In the genomic region with DNA sequence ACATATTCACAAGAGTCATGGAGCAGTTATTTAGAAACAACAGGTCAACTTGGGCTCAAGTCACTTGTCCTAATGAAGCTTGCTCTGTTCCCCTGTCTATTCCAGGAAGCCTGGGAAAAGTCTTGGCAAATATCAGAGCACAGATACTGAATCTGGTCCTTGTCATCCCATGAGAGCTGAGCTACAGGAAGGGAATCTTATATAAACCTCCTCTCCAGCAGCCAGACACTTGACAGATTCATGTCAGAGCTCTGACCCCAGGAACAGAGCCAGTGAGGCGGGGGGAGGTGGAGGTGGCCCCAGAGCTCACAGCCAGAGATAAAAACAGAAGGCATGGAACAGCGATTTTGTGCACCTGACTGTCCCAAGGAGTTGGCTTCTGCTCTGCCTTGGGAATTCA, we compare ENCODE assay signal across 18 mouse cellular contexts. TPM values are rescaled to one million over a fixed set of nuclear protein-coding genes. Genes with fewer than 3 reads are reported as not detected.
DNase-seq lines count a peak whose midpoint lies in the region; ATAC-seq and TF ChIP-seq lines count a peak whose summit lies in the region.
"Had no signal": no experiment of that assay in that cellular context is flagged by ENCODE, and none has a peak within 500 bp of the region (broad histone marks: within the 10 kb centered on the region; RNA-seq: fewer than 3 reads in every experiment).

No protein-coding gene starts in this region.

- whole genome bisulfite sequencing in kidney, adult 2 months, result 47% methylated on average over 2 of the region's 2 CpGs
- 26% methylated on average over 2 of the region's 2 CpGs for WGBS in kidney, embryonic 16.5 days
- WGBS in heart, embryonic 13.5 days, result 24% methylated on average over 2 of the region's 2 CpGs
- WGBS in embryonic facial prominence, embryonic 10.5 days, result 84% methylated on average over 2 of the region's 2 CpGs

- H3K4me1 ChIP-seq in kidney, adult 2 months (ENCODE audit: control insufficient read depth, insufficient read depth, low read length), result peaks cover 7% of the 10 kb centered on the region; the same call in 1 of the 2 replicates
- peaks cover 35% of the 10 kb centered on the region for H3K4me1 ChIP-seq in kidney, embryonic 16.5 days (ENCODE audit: insufficient read depth, low read length)
- peaks cover 44% of the 10 kb centered on the region for H3K4me1 ChIP-seq in heart, embryonic 13.5 days
- H3K4me1 ChIP-seq in embryonic facial prominence, embryonic 10.5 days, result peaks cover 29% of the 10 kb centered on the region
- H3K4me1 ChIP-seq: forebrain, embryonic 15.5 days had no signal

- H3K36me3 ChIP-seq in kidney, adult 2 months (ENCODE audit: control insufficient read depth, insufficient read depth, low read length), result no peaks in the 10 kb centered on the region
- 0 out of 2 replicates have a peak, but pooled peaks cover 2% of the 10 kb centered on the region for H3K36me3 ChIP-seq in kidney, embryonic 16.5 days (ENCODE audit: insufficient read depth, low read length)
- no peaks in the 10 kb centered on the region for H3K36me3 ChIP-seq in heart, embryonic 13.5 days
- peaks cover 48% of the 10 kb centered on the region for H3K36me3 ChIP-seq in embryonic facial prominence, embryonic 10.5 days (replicated peaks)
- H3K36me3 ChIP-seq: forebrain, embryonic 15.5 days; hindbrain, embryonic 13.5 days; liver, embryonic 12.5 days had no signal

- no peaks in the 10 kb centered on the region for H3K9me3 ChIP-seq in kidney, embryonic 16.5 days (ENCODE audit: low read length)
- no peaks in the 10 kb centered on the region for H3K9me3 ChIP-seq in heart, embryonic 13.5 days
- no peaks in the 10 kb centered on the region for H3K9me3 ChIP-seq in embryonic facial prominence, embryonic 10.5 days
- H3K9me3 ChIP-seq: forebrain, embryonic 15.5 days; hindbrain, embryonic 13.5 days; liver, embryonic 12.5 days had no signal

- TF ChIP-seq CTCF in kidney, adult 2 months (conservative IDR thresholded peaks at IDR 0.05; ENCODE audit: insufficient read depth, insufficient read length, low read depth, low read length), result no peak

- H3K9ac ChIP-seq in kidney, embryonic 16.5 days (replicated peaks; ENCODE audit: low read length), result no peak overlapping the region
- no peak overlapping the region for H3K9ac ChIP-seq in heart, embryonic 13.5 days
- H3K9ac ChIP-seq: forebrain, embryonic 15.5 days; hindbrain, embryonic 13.5 days; liver, embryonic 12.5 days had no signal

- TF ChIP-seq POLR2A in kidney, adult 2 months (IDR thresholded peaks at IDR 0.05; ENCODE audit: low read depth, low read length), result no peak

- DNase-seq in kidney, adult 2 months, result peak; percentile 61
- DNase-seq in heart, postnatal 14 days, result peak; percentile 18 to 31
- DNase-seq in kidney, postnatal 4 days, result peak; percentile 37 to 43
- DNase-seq in embryonic facial prominence, embryonic 10.5 days (ENCODE audit: low spot score), result no peak
- DNase-seq: adrenal gland, postnatal 10 days; cerebellum, adult 11 months; cerebellum, postnatal 10 days; gastrocnemius, postnatal 14 days; left cerebral cortex, postnatal 4 days; lung, adult 2 months; thymus, postnatal 25 days had no signal

- no peaks in the 10 kb centered on the region for H3K27me3 ChIP-seq in kidney, adult 2 months (replicated peaks; ENCODE audit: control insufficient read depth, insufficient read depth, low read length)
- H3K27me3 ChIP-seq in kidney, embryonic 16.5 days (ENCODE audit: insufficient read depth, low read length), result no peaks in the 10 kb centered on the region
- H3K27me3 ChIP-seq in heart, embryonic 13.5 days (replicated peaks), result no peaks in the 10 kb centered on the region
- H3K27me3 ChIP-seq in embryonic facial prominence, embryonic 10.5 days (replicated peaks; ENCODE audit: low read depth, poor library complexity, severe bottlenecking), result no peaks in the 10 kb centered on the region
- H3K27me3 ChIP-seq: forebrain, embryonic 15.5 days; hindbrain, embryonic 13.5 days; liver, embryonic 12.5 days had no signal

- intact Hi-C loops in heart, postnatal 14 days (cut with DNase I), result loop anchor here (5.0 kb wide), 1 partner anchor 93 kb away; no protein-coding TSS in a partner anchor

- peak overlapping the region; percentile 89; the same call in 1 of the 2 replicates for H3K27ac ChIP-seq in kidney, adult 2 months (ENCODE audit: insufficient read depth, low read depth, low read length)
- no peak overlapping the region for H3K27ac ChIP-seq in kidney, embryonic 16.5 days (ENCODE audit: low read length)
- peak overlapping the region; percentile 58; the same call in 1 of the 2 replicates for H3K27ac ChIP-seq in heart, embryonic 13.5 days (replicated peaks)
- no peak overlapping the region for H3K27ac ChIP-seq in embryonic facial prominence, embryonic 10.5 days (replicated peaks)
- H3K27ac ChIP-seq: forebrain, embryonic 15.5 days; hindbrain, embryonic 13.5 days; liver, embryonic 12.5 days had no signal

- no peak overlapping the region for H3K4me2 ChIP-seq in kidney, embryonic 16.5 days (replicated peaks; ENCODE audit: low read depth, low read length)
- no peak overlapping the region for H3K4me2 ChIP-seq in heart, embryonic 13.5 days
- H3K4me2 ChIP-seq: forebrain, embryonic 15.5 days; hindbrain, embryonic 13.5 days; liver, embryonic 12.5 days had no signal

- H3K4me3 ChIP-seq in kidney, adult 2 months (ENCODE audit: insufficient read depth, low read depth, low read length), result no peak overlapping the region
- H3K4me3 ChIP-seq in kidney, embryonic 16.5 days (ENCODE audit: low read length), result no peak overlapping the region
- no peak overlapping the region for H3K4me3 ChIP-seq in heart, embryonic 13.5 days
- no peak overlapping the region for H3K4me3 ChIP-seq in embryonic facial prominence, embryonic 10.5 days
- H3K4me3 ChIP-seq: forebrain, embryonic 15.5 days; hindbrain, embryonic 13.5 days; liver, embryonic 12.5 days had no signal

- no peak for ATAC-seq in kidney, embryonic 16.5 days (ENCODE audit: low FRiP score, low TSS enrichment)
- ATAC-seq in heart, embryonic 13.5 days (ENCODE audit: extremely low read depth, insufficient number of reproducible peaks, low FRiP score, low TSS enrichment), result no peak
- ATAC-seq in monocyte, adult 5-6 weeks (replicated peaks; ENCODE audit: insufficient number of reproducible peaks, low FRiP score, low TSS enrichment, poor library complexity, severe bottlenecking), result no peak
- ATAC-seq: forebrain, embryonic 15.5 days; liver, embryonic 12.5 days; midbrain, embryonic 16.5 days had no signal

RNA-seq across cellular contexts. Expression of a gene that starts 26.3 kb away (rescaled TPM):
- 3.4 and 4.1 TPM in 2 replicates for polyA plus RNA-seq in kidney, adult 2 months (2012; rRNA removed)
- 15.2 and 15.8 TPM in 2 replicates for polyA plus RNA-seq in kidney, embryonic 16.5 days (2015; fragmentation: Nextera tagmentation; extraction: Ambion mirVana)
- polyA plus RNA-seq in heart, embryonic 13.5 days (2015; fragmentation: Nextera tagmentation; extraction: Ambion mirVana), result 7.4 and 8.9 TPM in 2 replicates
- total RNA-seq in heart, postnatal 14 days (2021), result 1 to 10 TPM; 3.5 TPM
- 19.4 and 19.9 TPM in 2 replicates for polyA plus RNA-seq in embryonic facial prominence, embryonic 10.5 days (2016; fragmentation: Nextera tagmentation; extraction: Ambion mirVana)
- total RNA-seq in monocyte, adult 5-6 weeks (2017), result not detected in 3 replicates

Comparison
In these comparisons a context has a peak if more than half of its experiments do, and no peak if none do; other contexts are left out.
1. H3K27ac ChIP-seq: peak in kidney, adult 2 months (single experiment) and heart, embryonic 13.5 days (single experiment); none in kidney, embryonic 16.5 days (single experiment) and embryonic facial prominence, embryonic 10.5 days (single experiment).